Mouse (Mus musculus) lung, postnatal 14 days (tissue): Measurements from ENCODE around the gene Suox.
"Not testable (repeated sequence)": the region's sequence is repeated elsewhere in the genome, so short reads cannot be mapped to it uniquely, and the experiment has no call there.

Source experiments
- DNase-seq: peaks from one replicate; pipeline ENCODE4 v3.0.0; 2021

The Suox gene

DNA sequence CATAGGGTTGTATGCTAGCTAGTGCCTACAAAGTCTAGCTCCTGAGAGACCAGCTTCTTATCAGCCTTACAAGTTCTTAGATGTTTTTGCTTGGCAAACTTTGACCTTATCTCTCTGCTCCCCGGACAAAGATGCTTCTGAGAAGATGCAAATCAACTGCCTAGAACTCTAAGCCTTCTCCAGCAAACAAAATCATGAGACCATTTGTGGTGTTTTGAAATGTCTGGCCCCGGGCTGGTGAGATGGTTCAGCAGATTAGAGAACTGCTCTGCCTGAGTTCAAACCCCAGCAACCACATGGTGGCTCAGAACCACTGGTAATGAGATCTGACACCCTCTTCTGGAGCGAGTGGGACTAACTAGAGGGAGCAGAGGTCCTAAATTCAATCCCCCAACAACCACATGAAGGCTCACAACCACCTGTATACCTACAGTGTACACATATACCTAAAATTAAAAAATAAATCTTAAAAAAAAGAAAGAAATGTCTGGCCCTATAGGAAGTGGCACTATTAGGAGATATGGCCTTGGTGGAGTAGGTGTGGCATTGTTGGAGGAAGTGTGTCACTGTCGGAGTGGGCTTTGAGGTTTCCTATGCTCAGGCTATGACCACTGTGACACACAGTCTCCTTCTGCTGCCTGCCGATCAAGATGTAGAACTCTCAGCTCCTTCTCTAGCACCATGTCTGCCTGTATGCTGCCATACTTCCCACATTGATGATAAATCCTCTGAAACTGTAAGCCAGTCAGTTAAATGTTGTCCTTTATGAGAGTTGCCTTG lies 10.2 kb downstream of the Suox start:
- no peak for DNase-seq

DNA sequence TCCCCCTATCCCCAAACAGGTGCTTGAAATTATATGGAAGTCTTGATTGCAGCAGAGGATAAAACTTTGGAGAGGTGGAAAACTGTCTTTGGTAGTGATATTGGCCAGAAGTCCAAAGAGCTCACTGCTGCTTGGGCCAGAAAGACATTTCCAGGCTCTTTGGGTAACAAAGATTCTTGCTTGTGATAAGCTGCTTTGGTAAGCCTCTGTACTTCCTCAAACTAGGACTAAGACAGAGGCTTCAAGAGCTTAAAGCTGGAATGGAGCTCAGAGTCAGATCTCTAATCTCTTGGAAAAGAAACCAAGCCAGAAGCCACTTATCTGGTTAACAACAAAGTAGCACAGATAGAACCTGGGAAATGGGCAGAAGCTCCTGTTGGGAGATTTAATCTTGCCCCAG lies 11.4 kb downstream of the Suox start:
- no peak for DNase-seq

DNA sequence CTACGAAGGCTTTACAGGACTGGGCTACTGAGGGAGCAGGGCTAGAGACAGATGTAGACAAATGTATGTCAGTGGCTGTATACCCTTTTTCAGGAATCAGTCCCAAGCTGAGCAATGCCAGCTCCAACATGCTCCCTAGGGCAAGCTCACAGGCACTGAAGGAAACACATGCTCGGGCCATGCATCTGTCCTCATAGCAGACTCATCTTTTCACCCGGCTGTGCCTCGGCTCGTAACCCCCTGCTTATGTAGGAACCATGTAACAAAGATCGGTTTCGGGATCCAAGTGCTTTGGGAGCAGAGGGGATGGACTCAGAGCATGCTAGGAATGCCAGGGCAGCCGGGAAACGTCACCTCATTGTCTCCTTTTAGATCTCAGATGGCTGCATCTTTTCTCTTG lies 14.4 kb downstream of the Suox start:
- no peak for DNase-seq

DNA sequence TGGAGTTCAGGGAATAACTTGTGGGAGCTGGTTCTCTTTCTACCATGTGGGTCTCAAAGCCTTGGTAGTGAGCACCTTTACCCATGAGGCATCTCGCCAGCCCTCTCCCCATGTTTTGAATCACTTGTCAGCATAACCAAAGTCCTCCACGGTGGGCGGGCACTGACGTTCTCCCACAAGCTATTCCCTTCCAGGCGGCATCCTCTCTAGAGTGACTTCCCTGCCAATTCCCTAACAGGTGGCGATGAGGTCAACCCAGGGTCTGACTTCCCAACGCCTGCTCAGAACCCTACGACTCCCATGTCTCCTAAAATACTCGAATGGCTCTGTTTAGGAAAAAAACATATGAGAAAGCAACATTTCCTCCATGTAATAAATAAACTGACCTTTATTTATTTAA lies 16.0 kb downstream of the Suox start:
- no peak for DNase-seq

DNA sequence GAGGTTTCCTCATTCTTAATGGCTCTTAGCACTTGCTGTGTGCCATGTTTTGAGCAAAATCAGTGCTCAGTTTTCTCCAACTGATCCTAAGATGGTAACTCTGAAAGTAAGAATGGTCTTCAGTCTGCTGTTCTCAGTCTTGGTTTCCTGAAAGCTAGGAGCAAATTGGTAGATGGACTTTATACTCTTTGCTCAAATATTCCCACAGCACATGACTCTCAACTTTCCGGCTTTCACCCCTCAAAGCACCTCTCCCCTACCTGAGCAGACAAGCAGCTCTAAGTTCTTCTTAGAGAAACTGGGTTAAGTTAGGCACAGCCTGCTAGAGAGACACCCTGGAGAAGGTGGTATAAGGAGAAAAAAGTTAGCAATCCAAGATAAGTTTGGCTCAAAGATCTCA lies 17.1 kb downstream of the Suox start:
- DNase-seq: no peak

- no peak for DNase-seq
These were observed 18.6 kb downstream of the Suox start for GRCm38 (mm10) chr10:128655254-128655653.

DNA sequence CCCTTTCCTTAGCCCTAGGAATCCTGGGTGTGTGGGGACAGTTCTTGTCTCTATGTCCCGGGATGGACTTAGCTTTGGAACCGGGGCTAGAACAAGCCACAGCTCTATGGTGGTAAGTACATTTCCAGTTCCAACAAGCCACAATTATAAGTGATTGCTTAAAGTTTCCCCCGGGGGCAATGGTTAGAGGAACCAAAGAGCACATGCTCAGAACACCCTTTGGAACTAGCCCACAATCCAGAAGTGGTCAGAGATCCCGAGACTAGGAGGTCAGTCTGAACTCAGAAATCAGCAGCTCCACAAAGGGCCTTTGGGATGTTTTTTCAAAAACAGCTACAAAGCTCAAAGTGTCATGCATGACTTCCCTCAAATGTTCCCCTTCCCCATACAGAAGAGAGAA lies 20.0 kb downstream of the Suox start:
- no peak for DNase-seq

- peak; percentile 13 for DNase-seq
These were observed 27.5 kb downstream of the Suox start for GRCm38 (mm10) chr10:128646139-128647089.

DNA sequence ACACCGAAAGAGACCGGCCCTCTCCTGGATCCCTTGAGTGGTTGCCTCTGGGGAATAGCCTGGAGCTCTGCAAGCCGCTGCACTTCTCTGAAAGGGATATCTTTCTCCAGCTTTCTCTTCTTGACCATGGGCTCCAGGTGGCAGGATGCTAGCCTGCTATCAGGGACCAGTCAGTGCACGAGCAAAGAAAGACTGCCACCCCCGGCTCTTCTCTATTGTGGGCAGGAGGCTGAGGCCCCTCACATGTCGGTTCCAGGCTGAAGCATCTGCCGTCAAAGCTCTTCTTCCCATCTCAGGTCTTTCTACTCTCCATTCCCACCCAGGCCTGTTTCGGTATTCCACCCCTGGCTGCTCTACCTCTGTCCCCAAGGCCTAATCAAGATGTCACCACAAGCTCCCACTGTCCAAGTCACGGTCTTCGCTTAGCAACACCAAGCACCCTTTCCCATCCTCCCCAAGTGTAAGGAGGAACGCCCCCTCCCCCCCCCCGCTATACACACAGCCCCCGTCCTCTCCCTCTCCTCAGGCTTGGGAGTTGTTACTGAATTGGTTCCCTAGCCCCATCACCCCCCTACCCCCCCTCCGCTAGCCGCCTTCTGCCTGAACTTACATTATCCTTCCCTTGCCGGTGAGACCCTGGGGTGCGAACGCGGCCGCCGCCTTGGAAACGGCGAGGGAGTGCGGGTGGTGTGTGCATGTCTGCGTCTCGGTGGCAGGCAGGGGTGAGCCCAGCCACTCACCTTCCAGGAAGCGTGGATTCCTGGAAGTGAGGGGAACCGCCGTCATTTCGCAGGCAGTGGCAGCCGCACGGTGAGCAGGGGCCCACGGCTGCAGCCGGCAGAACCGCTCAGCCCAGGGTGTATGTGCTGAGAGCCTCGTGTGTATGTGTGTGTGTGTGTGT lies 28.5 kb downstream of the Suox start, which contains the start of gene Ikzf4:
TSS of gene Ikzf4 (minus strand) at position 881 of the 901 bp plus-strand sequence.
- DNase-seq: peak; percentile 44

DNA sequence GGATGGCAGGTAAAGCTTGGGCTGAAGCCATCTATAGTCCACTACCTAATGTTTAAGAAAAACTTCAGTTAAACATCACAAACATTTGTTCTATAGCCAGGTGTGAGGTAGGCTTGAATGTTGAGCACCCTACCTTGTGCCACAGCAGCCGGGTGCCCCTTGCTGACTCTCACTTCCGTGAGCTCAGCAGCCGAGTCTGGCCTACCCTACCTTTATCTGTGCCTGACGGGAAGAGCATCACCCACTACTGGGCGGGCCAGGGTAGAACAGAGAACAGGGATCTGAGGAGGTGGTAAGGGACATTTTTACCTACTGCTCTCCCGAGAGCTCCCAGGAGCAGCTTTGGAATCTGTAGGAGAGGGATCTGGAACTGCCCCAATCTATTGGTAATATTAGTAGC lies 31.1 kb downstream of the Suox start:
- no peak for DNase-seq

DNA sequence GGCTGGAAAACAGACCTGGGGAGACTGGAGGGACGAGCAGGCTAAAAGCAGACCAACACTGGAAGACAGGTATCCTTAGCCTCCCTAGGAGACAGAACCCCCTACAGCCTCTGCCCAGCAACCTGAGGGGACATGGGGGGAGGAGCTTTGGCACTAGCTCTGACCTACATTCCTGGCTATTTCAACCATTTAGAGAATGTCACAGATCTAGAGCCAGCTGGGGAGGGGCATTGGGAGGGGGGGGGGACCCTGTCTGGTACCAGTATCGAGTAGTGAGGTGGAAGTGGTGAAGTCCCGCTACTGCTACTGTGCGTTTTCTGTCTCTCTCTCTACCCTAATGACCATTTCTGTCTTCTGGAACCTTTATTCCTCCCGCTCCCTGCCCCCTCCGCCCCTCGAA lies 32.0 kb downstream of the Suox start:
- DNase-seq: peak; percentile 14

DNA sequence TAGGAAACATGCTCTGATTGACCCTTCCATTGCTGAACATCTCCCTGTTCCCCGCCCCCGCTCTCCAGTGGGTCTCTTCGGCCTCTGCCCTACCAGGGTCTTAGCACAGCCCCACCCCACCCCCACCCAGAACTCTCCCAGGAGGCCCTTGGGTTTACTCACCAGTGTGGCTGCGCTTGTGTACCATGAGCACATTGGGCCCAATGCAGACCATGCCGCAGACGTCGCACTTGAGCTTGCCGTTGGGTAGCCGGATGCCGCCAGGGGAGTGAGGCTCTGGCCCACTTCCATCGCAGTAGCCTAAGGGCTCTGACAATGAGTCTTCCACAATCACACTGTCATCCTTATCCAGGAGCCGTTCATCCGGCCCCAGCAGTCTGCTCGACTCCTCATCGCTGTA lies 33.0 kb downstream of the Suox start:
- no peak for DNase-seq

- DNase-seq: no peak
These were observed 33.9 kb downstream of the Suox start for GRCm38 (mm10) chr10:128639999-128640398.

- DNase-seq: no peak
These were observed 36.9 kb downstream of the Suox start for GRCm38 (mm10) chr10:128637011-128637410.

- no peak for DNase-seq
These were observed 37.3 kb downstream of the Suox start for GRCm38 (mm10) chr10:128636561-128636960.

- no peak for DNase-seq
These were observed 38.2 kb downstream of the Suox start for GRCm38 (mm10) chr10:128635697-128636096.

- DNase-seq: no peak
These were observed 42.3 kb downstream of the Suox start for GRCm38 (mm10) chr10:128631571-128631970.

- not testable (repeated sequence) for DNase-seq
These were observed 43.6 kb downstream of the Suox start for GRCm38 (mm10) chr10:128630306-128630705.

- DNase-seq: no peak
These were observed 44.1 kb downstream of the Suox start for GRCm38 (mm10) chr10:128629746-128630145.

- no peak for DNase-seq
These were observed 46.2 kb downstream of the Suox start for GRCm38 (mm10) chr10:128627398-128628317.
